Mouse (Mus musculus): Measurements from ENCODE around the gene Cox4i1. TPM values are rescaled to one million over a fixed set of nuclear protein-coding genes. Genes with fewer than 3 reads are reported as not detected.

The Cox4i1 gene
- polyA plus RNA-seq, 1 experiment from 2014 or later, result 1,738 TPM

DNA sequence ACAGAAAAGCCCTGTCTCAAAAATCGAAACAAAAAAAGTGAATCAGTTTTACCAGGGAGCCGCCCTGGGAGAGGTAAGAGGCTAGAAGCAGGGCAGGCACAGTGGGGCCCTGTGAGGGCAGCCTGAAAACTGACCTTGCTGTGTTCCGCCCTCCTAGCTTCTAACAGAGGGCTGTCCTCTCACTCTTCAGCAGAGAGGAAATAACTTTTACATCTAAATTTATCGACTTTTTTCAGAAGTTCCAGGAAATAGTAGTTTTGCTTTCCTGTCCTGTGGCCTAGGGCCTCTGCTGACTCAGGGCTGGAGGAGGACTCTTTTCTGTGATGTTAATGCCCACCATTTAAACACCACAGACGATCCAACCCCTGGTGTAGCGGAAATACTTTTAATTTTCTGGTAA lies 47.2 kb downstream of the Cox4i1 start:
- Histone ChIP-seq H3K36me3 (no peaks in the 10 kb centered on the region), H3K9me3 (no peaks in the 10 kb centered on the region), H3K27me3 (replicated peaks) (no peaks in the 10 kb centered on the region), H3K9ac (no peak overlapping the region), H3K4me2 (no peak overlapping the region), H3K4me3 (no peak overlapping the region), H3K27ac (replicated peaks) (peak overlapping the region; percentile 3; the same call in 1 of the 2 replicates), H3K4me1 (peaks cover 11% of the 10 kb centered on the region)
- 64% methylated on average over 6 of the region's 6 CpGs for WGBS
- ATAC-seq (ENCODE audit: extremely low read depth, insufficient number of reproducible peaks, low FRiP score, low TSS enrichment), result no peak

DNA sequence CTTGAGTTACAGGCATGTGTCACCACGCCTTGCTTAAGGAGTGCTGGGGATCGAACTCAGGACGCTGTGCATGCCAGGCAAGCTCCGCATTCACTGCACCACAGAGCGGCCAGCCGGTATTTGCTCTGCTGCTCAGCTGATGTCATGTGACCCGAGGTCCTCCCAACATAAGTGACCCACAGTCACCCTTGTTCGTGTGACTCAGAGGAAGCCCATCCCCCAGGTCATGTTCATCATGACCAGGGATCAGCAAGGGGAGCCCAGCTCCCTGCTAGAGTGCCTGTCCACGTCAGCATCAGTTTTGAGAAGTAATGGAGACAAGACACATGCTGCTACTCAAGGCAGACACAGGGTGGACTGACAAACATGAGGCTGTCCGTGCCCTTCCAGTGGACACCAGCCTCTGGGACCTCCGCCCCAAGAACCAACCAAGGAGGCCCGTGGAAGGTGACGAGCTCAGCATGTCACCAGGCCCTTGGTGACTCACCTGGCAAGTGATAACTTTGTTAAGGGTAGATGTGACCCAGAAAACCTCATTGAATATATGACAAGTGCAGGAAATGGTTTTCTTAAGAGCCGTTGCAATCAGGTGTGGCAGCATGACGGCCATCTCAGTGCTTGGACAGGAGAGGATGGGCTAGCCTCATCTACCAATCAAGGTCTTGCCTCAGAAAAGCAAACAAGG lies 48.1 kb downstream of the Cox4i1 start:
- Histone ChIP-seq H3K4me2 (no peak overlapping the region), H3K9ac (no peak overlapping the region), H3K4me1 (peaks cover 11% of the 10 kb centered on the region), H3K9me3 (no peaks in the 10 kb centered on the region), H3K36me3 (no peaks in the 10 kb centered on the region), H3K27me3 (replicated peaks) (no peaks in the 10 kb centered on the region), H3K4me3 (no peak overlapping the region), H3K27ac (replicated peaks) (0 out of 2 replicates have a peak overlapping the region, but pooled peaks have one; percentile 3)
- no peak for ATAC-seq (ENCODE audit: extremely low read depth, insufficient number of reproducible peaks, low FRiP score, low TSS enrichment)
- 64% methylated on average over 15 of the region's 15 CpGs for WGBS

DNA sequence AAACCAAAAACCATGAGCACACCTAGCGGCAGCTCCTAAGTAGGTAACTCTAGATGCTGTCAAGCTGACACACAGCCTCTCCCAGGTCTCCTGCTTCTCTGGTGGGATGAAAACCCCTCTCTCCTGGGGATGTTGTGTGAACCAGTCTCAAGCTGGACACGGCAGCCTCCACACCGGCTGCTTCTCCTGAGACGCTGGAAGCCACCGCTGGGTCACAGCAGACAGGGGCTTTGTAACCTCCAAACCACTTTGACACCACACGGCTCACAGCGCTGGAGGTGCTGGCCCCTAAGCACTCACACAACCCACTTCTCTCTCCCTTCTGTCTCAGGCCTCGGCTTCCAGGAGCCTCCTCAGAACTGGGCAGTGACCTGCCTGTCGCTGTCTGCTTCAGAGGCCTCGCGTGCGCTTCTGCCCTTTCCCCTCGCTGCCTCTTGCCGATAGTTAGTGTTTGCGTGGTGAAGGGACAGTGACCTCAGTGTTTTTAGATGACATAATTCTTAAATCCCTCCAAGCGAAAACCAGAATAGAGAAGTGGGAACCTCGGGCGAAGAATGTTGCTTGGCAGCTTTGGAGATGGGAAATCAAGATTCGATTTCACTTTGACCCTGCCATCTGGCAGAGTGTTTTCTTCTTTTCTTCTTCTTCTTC lies 51.7 kb downstream of the Cox4i1 start:
- H3K27me3 ChIP-seq (replicated peaks), result no peaks in the 10 kb centered on the region
- no peak overlapping the region for H3K27ac ChIP-seq (replicated peaks)
- H3K4me1 ChIP-seq, result peaks cover 11% of the 10 kb centered on the region
- no peak for ATAC-seq (ENCODE audit: extremely low read depth, insufficient number of reproducible peaks, low FRiP score, low TSS enrichment)
- no peak overlapping the region for H3K9ac ChIP-seq
- H3K4me3 ChIP-seq, result no peak overlapping the region
- H3K4me2 ChIP-seq, result no peak overlapping the region
- peaks cover 8% of the 10 kb centered on the region for H3K9me3 ChIP-seq
- WGBS, result 57% methylated on average over 19 of the region's 19 CpGs
- H3K36me3 ChIP-seq, result no peaks in the 10 kb centered on the region

DNA sequence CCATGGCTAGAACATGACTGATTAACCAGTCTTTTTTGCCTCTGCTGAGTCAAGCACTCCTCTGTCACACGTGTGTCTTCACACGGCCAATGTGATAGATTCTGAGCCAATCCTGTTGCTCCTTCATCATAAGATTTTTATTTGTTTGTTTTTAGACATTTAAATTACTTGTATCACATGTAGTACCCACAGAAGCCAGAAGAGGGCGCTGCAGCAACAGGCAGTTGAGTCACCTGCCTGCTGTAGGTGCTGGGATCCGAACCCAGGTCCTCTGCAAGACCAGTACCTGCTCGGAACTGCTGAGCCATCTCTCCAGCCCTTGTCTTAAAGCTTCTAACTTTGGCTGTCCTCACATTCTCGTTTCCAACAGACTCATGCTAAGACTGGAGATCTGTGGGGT lies 55.0 kb downstream of the Cox4i1 start:
- Histone ChIP-seq H3K27ac (replicated peaks) (no peak overlapping the region), H3K4me3 (no peak overlapping the region), H3K36me3 (no peaks in the 10 kb centered on the region), H3K9ac (no peak overlapping the region), H3K27me3 (replicated peaks) (no peaks in the 10 kb centered on the region), H3K4me1 (peaks cover 9% of the 10 kb centered on the region), H3K4me2 (no peak overlapping the region), H3K9me3 (peaks cover 8% of the 10 kb centered on the region)
- WGBS, result 68% methylated on average over 6 of the region's 6 CpGs
- ATAC-seq (ENCODE audit: extremely low read depth, insufficient number of reproducible peaks, low FRiP score, low TSS enrichment), result no peak

Other genes with a start within 250 kb of the Cox4i1 start
- 79.8 and 80.4 TPM in 2 replicates for gene Gins2, start 78.9 kb upstream of the Cox4i1 start, polyA plus RNA-seq (2015; fragmentation: Nextera tagmentation; extraction: Ambion mirVana)
- gene 1190005I06Rik, start 20.6 kb upstream of the Cox4i1 start, polyA plus RNA-seq (2015; fragmentation: Nextera tagmentation; extraction: Ambion mirVana), result 3.3 and 3.6 TPM in 2 replicates
- 2.0 and 2.3 TPM in 2 replicates for gene Gm27021, start 143 bp upstream of the Cox4i1 start, polyA plus RNA-seq (2015; fragmentation: Nextera tagmentation; extraction: Ambion mirVana)
- 164 and 174 TPM in 2 replicates for gene Emc8, start 351 bp downstream of the Cox4i1 start, polyA plus RNA-seq (2015; fragmentation: Nextera tagmentation; extraction: Ambion mirVana)
- 7.1 and 7.9 TPM in 2 replicates for gene Irf8, start 68.1 kb downstream of the Cox4i1 start, polyA plus RNA-seq (2015; fragmentation: Nextera tagmentation; extraction: Ambion mirVana)

All from heart, embryonic 13.5 days (tissue).